Mouse (Mus musculus) inflammation-experienced regulatory T-cells, adult 6 months (primary cell): ENCODE data around the gene Ldhal6b. TPM values are rescaled to one million over a fixed set of nuclear protein-coding genes. Genes with fewer than 3 reads are reported as not detected.
"Not testable (repeated sequence)": the region's sequence is repeated elsewhere in the genome, so short reads cannot be mapped to it uniquely, and the experiment has no call there.

Source experiments
- ATAC-seq: one replicate; pipeline ENCODE4 v1.8.0; 2017
- polyA plus RNA-seq, 3 experiments: library from polyadenylated mRNA; unstranded; fragments of 100-300 nt; shearing (Covaris generic); gene quantifications; one replicate each; pipeline ENCODE4 v1.2.1; 2017

The Ldhal6b gene
- polyA plus RNA-seq = not detected

GRCm38 (mm10) chr17:5418545-5418944, at the start of gene Ldhal6b:
Ldhal6b (minus strand) TSS chr17:5418767.
- no peak for ATAC-seq

- ATAC-seq = no peak
Measured at GRCm38 (mm10) chr17:5467177-5467576, 48.6 kb upstream of the Ldhal6b start.

GRCm38 (mm10) chr17:5466736-5467135, 48.2 kb upstream of the Ldhal6b start:
- ATAC-seq = no peak

- no peak for ATAC-seq
Measured at GRCm38 (mm10) chr17:5463912-5464311, 45.3 kb upstream of the Ldhal6b start.

- no peak for ATAC-seq
Measured at GRCm38 (mm10) chr17:5453657-5454056, 35.1 kb upstream of the Ldhal6b start.

GRCm38 (mm10) chr17:5443751-5444150, 25.2 kb upstream of the Ldhal6b start:
- no peak for ATAC-seq

GRCm38 (mm10) chr17:5443260-5443659, 24.7 kb upstream of the Ldhal6b start:
- ATAC-seq = no peak

GRCm38 (mm10) chr17:5442403-5442802, 23.8 kb upstream of the Ldhal6b start:
- ATAC-seq = not testable (repeated sequence)

- peak; percentile 84 for ATAC-seq
Measured at GRCm38 (mm10) chr17:5440159-5440971, 21.8 kb upstream of the Ldhal6b start, which contains the start of gene Tmem242. Tmem242 (minus strand) TSS chr17:5440259.

- peak; percentile 62 for ATAC-seq
Measured at GRCm38 (mm10) chr17:5439831-5440158, 21.2 kb upstream of the Ldhal6b start.

GRCm38 (mm10) chr17:5429772-5430133, 11.2 kb upstream of the Ldhal6b start:
- peak; percentile 14 for ATAC-seq

GRCm38 (mm10) chr17:5429090-5429771, 10.7 kb upstream of the Ldhal6b start:
- peak; percentile 99 for ATAC-seq

GRCm38 (mm10) chr17:5425204-5425603, 6.6 kb upstream of the Ldhal6b start:
- ATAC-seq = no peak

GRCm38 (mm10) chr17:5424156-5424555, 5.6 kb upstream of the Ldhal6b start:
- ATAC-seq = no peak

GRCm38 (mm10) chr17:5421835-5422234, 3.3 kb upstream of the Ldhal6b start:
- no peak for ATAC-seq

GRCm38 (mm10) chr17:5419771-5420518, 1.4 kb upstream of the Ldhal6b start:
- ATAC-seq = no peak

GRCm38 (mm10) chr17:5419056-5419455, 489 bp upstream of the Ldhal6b start:
- no peak for ATAC-seq

- no peak for ATAC-seq
Measured at GRCm38 (mm10) chr17:5416518-5416917, 2.0 kb downstream of the Ldhal6b start.

- no peak for ATAC-seq
Measured at GRCm38 (mm10) chr17:5414041-5414440, 4.5 kb downstream of the Ldhal6b start.

GRCm38 (mm10) chr17:5413350-5413749, 5.2 kb downstream of the Ldhal6b start:
- no peak for ATAC-seq

- no peak for ATAC-seq
Measured at GRCm38 (mm10) chr17:5412740-5413139, 5.8 kb downstream of the Ldhal6b start.

- no peak for ATAC-seq
Measured at GRCm38 (mm10) chr17:5412301-5412700, 6.3 kb downstream of the Ldhal6b start.

GRCm38 (mm10) chr17:5411205-5411604, 7.4 kb downstream of the Ldhal6b start:
- no peak for ATAC-seq
